Mouse (Mus musculus) WW6 (cell line): ENCODE results near the gene Nap1l1.
"Not testable (repeated sequence)": the region's sequence is repeated elsewhere in the genome, so short reads cannot be mapped to it uniquely, and the experiment has no call there.

Source experiments
- DNase-seq: peaks from one replicate; pipeline ENCODE4 v3.0.0-alpha.2; 2013; ENCODE audit warnings: low read depth, low spot score

Gene Nap1l1

DNA sequence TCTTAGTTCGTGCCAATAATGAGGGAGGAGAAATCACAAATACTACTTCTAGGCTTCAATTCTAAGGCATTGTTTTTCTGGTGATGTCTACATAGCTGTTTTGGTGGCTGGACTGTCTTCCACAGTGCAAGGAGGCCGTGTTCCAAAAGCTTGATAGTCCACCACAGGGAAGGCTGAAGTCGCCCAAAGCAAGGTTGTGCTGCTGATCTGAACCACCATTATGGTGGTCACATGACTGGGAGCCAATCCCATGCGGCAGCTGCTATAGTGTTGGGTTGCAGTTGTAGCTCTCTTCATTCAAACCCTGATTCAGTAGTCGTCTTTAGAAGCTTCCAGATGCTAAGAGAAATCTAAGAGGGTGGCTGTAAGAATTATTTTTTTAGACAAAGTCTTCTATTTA is 6.6 kb downstream of the Nap1l1 start:
- DNase-seq = no peak

DNA sequence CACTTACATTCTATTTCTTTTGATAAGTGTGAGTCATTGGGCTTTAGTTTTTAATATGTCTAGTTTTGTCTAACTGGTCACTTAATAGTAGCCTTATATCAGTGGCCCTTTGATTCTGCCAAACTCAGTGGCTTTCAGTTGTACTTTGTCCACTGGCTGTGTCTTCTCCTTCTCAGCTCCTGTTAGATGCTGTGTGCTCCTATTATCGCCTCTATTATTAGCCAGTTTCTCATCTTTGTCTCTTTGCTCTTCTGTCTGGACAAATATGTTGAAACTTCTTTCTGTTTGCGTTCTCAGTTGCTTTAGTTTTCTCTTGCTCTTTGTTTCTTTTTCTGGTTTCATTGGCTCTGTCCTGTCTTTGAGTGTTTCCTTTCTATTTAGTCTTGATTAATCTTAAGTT is 9.6 kb downstream of the Nap1l1 start:
- no peak for DNase-seq

DNA sequence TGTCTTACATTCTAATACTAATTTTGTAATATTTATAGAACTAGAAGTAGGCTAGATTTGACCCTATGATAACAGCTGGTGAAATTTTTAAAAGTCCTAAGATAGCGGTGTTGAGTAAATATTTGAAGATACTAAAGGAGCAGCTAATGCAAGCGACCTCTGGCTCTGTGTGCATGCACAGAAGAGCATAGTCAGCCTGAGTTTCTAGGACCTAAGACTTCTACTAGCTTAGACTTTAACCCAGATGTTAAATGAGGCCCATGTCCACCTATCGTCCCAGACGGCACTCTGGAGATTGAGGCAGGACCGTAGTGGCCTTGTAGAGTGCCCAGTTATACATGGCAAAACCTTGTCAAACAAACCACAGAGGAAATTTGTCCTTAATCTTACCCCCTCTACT is 11.1 kb downstream of the Nap1l1 start:
- no peak for DNase-seq

DNA sequence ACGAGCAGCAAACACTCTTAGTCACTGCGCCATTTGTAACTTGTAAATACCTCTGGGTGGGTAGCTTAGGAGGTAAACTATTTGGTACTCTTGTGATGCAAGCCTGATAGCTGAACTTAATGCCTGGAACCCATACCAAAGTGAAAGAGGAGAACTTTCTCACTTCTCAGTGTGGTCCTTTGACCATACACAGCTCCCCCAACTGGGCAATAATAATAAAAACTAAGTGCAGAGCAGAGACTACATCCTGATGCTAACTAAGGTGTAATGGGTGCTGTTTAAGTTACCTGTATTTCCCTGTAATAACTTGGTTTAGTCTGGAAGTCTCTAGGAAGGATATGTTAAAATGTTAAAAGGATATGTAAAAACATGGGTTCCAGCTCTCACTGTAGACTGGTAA is 15.8 kb downstream of the Nap1l1 start:
- no peak for DNase-seq

DNA sequence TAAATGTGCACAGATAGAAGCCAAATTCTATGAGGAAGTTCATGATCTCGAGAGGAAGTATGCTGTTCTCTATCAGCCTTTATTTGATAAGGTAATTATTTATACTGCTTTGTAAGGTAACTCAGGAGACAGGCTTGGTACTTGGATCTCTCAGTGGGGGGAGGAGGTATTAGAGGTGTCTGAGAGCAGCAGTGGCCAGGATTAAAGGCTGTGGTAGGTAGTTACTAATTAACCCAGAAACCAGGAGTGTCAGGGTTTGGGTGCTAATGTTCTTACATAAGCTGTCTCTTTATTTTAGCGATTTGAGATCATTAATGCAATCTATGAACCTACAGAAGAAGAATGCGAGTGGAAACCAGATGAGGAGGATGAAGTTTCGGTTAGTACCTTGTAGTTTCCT is 17.1 kb downstream of the Nap1l1 start:
- not testable (repeated sequence) for DNase-seq

DNA sequence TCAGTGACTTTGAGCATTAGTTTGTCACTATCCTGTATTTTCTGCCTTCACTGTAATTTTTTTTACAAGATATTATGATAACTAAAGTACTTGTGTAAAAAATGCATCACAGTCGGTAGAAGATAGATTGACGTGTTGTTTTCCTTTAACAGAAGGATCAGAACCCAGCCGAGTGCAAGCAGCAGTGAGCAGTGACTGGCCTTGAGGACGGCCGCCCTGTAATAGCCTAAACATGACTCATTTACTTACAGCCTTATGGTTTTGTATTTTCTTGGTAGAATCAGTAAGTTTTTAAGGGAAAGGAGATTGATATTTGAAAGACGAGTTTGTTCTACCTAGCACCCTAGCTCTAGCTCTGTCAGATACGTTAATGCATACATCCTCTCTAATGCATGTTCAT is 22.9 kb downstream of the Nap1l1 start:
- no peak for DNase-seq

DNA sequence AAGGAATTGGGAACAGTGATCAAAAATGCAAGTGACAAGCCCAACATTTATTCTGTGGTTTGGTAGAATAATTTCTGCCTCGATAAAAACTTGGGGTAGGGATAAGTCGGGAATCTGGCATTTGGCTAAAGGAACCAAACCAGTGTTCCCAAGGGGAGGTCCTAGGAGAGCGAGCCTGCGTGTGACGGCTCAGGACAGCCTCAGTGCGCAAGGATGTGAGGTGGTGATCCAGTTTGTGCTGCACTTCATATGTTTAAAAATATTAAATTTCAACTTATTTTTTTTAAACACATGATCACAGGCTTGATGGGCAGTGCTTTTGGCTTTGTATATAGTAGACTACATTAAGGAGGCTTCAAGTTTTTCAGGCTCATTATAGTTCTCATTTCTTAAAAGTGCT is 26.9 kb downstream of the Nap1l1 start:
- DNase-seq = no peak

DNA sequence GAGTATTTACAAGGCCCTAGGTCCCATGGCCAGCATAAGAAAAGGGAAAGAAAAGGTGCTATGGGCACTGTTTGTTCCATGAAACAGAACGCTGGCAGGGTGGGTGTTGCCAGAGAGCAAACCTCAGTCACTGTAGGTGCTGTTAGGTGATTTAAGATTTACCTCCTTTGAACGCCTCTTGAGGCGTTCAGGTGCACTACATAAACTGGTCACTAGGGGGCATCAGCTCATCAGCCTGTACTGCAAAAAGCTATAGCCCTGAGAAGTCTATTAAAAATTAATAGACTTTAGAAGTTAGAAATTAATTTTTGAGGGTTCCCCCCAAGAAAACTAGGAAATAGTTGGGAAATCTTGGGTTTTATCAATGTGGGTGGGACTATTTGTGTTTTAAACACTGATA is 30.0 kb downstream of the Nap1l1 start:
- DNase-seq = peak; percentile 61

DNA sequence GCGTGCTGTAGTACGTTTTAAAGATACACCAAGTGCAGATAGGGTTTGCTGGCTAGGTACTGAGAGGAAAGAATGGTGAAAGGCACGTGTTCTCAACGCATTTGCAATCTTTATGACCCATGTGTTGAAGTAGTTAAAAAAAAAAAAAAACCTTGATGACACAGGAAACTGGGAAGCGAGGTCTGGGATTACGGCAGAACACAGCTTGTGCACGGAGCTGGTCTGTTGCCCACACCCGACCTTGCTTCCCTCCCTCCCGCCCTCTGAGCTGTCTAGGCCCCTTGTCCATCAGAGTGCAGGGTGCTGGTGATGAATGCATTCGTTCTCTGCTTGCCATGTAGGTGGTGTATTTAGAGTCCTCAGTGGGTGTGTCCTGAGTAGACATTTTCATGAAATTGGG is 30.7 kb downstream of the Nap1l1 start:
- DNase-seq = no peak

DNA sequence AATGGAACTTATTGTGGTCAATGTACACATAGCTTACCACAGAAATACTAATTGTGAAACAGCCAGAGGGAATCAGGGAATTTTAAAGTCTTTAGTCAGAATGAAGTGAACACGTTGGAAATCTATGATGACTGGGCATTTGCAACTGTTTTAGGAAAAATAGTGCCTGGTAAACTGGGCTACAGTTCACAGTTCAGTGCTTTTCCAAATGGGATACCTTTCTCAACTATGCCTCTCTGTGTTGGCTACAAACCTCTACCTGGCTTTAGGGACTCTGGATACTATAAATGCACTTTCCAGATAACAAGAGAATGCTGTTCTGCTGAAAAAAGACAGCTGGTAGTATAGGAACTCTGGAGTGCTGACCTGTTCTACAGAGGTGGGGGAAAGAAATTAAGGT is 31.6 kb downstream of the Nap1l1 start:
- DNase-seq = no peak

DNA sequence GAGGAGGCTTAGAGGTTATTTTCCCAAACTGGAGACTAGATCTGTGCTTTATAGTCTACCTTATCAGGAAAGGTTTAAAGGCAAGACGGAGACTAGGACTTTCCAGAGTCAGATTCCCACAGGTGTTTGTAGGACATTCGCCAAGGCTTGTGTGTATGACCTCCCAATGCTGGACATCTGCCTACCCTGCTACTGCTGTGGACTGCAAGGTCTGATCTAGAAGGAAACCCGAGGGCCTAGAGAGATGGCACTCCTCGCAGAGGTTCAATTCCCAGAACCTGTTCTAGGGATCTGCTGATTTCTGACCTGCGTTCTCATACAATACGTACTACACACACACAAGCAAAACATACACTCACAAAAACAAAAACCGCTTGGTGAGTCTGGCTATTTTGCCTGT is 32.4 kb downstream of the Nap1l1 start:
- DNase-seq = no peak

DNA sequence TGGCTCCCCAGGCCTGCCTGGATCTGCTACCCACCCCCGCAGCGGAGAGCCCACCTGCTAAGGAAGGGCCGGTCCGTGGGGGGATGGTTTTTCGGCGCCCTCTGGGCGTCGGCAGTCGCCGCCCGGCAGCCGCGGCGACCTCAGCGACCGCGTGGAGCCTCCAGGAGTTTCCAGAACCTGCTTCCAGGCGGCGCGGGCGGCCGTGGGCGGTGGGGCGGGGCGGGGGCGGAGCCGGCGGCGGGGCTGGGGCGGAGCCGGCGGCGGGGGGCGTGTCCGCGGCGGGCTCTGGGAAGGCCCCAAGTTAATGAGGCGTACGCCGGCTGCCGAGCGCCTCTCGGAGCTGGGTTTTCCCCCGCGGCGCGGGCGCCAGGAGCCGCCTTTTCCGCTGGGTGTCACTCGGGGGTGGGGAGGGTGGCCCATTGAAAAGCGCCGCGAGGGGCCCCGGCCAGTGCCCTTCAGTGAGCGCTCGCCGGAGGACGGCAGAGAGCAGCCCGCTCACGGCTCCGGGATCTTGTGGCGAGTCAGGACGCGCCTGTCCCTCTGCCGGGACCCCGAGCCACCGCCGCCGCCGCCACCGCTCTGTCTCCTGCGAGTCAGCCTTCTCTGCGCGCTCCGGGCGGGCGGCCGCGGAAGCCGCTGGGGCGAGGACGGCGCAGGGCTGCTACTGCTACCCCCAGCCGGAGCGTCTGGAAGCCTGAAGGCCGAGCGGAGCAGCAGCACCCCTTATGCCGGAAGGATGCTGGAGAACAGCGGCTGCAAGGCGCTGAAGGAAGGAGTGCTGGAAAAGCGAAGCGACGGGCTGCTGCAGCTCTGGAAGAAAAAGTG is 33.3 kb downstream of the Nap1l1 start, which contains the start of gene Phlda1:
Phlda1 (plus strand) TSS at position 186 of the 825 bp plus-strand sequence.
- DNase-seq = no peak

DNA sequence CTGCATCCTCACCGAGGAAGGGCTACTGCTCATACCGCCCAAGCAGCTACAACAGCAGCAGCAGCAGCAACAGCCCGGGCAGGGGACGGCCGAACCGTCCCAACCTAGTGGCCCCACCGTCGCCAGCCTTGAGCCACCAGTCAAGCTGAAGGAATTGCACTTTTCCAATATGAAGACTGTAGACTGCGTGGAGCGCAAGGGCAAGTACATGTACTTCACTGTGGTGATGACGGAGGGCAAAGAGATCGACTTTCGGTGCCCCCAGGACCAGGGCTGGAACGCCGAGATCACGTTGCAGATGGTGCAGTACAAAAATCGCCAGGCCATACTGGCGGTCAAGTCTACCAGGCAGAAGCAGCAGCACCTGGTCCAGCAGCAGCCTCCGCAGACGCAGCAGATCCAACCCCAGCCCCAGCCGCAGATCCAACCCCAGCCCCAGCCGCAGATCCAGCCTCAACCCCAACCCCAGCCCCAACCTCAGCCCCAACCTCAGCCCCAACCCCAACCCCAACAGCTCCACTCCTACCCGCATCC is 34.0 kb downstream of the Nap1l1 start:
- DNase-seq = no peak

DNA sequence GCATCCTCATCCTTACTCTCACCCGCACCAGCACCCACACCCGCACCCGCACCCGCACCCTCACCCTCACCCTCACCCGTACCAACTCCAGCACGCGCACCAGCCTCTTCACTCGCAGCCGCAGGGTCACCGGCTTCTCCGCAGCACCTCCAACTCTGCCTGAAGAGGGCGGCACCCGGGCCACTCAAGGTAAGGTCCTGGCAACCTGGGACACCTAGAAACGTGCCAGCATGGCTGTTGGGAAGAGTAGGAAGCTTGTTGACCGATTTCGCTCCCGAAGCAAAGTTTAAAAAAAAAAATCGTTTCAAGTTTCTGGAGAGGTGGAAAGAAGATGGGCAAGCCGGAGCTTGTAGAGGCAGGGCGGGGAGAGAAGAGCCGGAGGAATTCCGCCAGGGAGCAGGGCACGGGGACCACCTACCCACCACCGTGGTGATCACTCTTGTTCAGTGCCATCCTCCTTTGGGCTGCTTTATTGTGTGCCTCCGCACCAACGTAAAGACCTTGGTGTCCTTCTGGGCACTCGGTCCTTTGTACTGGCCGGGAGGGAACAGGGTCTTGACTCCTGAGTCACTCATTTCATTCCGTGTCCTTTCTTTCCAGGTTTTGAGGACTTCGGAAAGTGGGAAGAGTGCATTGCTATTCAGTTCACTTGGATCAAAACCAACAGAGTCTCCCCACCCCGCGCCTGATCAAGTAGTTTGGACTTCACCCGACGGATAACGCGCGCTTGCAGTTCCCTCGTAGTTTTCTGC is 34.6 kb downstream of the Nap1l1 start:
- peak; percentile 42 for DNase-seq

DNA sequence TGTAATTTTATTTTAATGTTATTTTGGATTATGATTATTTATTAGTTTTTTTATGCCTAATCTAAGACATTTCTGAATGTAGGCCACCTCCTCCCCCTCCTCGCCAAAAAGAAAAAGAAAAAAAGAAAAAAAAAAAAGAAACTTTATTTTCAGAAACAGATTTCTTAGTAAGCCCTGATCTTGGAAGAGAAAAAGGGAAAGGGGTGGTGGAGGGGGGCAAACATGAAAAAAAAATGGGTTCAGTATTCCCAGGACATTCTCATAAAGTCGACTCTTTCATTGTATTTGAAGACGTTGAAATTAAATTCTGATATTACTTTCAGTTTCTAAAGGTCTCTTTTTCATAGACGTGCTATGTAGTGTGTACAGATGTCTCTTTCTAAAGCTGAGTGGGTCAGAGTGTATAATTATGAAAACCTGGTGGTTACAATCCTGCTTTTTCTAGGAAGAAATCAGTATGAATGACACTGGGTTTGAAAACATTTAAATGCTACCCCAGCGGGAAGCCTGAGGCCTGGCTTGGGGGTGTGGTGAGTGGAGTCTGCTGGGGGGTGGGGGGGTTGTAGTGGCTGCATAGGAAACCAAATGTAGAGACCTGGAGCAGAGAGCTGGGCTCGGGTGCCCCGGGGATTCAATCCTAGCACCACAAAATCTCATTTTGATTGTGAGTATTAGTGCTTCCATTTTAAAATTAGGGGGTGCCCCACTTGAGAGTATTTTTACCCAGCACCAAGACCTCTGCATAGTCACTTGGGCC is 35.5 kb downstream of the Nap1l1 start:
- DNase-seq = no peak

DNA sequence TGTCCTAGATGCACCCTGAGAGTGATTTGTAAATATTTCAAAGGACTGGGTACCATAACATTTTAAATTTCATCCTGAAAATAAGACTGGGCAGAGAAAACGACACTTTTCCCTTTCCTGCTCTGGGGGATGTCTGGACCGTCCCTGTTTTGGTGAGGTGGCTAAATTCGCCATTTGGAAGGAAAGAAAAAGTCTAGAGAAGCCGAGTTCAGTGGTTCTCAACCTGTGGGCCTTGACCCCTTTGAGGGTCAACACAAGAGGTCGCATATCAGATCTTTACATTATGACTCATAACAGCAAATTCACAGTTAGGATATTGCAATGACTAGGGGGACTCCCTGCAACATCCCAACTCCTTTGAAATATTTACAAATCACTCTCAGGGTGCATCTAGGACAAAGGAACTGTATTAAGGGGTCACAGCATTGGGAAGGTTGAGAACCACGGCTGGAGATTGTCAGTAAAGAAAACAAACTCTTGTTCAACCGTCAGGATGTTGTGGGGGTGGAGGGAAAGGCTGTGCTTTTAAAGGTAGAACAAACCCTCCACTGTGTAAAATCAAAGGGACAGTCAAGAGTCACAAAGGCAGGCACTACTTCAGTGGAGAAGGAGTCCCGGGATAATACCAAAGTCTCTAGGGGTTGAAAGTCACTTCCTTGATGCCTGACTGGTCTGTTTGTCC is 36.2 kb downstream of the Nap1l1 start:
- DNase-seq = no peak

DNA sequence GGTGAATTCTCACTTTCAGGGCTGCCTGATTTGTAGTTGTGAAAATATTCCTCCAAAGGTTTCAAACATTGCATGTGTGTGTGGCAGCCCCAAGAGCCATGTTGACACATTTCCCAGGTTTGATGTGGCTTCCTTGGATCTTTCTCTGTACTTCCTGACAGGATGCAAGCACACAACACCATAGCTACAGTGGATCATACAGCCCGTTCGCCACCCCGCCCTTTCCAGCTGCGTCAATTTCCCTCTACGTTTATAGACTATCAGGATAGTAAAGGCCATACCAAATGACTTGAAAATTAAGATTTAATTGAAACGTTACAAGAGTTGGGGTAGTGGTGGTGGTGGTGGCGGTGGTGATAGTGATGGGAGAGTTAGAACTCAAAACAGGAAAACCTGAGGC is 37.0 kb downstream of the Nap1l1 start:
- DNase-seq = no peak

DNA sequence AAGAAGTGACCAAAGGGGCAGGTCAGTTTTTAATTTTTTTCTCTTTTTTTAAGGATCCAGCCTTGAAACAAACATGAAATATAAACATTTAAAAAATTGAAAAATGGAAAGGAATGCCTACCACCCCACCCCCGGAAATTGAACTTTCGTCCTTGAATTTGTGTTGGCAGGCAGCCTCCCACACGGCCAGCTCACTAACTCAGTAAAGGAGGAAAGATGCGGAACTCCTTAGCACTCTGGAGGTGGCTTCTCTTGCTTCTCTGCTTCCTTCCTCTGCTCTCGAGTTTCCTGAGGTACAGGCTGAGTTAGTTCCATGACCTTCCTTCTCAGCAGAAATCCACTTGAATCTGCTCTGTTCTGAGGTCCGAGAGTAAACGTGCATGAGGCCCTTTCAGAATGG is 37.8 kb downstream of the Nap1l1 start:
- DNase-seq = no peak

DNA sequence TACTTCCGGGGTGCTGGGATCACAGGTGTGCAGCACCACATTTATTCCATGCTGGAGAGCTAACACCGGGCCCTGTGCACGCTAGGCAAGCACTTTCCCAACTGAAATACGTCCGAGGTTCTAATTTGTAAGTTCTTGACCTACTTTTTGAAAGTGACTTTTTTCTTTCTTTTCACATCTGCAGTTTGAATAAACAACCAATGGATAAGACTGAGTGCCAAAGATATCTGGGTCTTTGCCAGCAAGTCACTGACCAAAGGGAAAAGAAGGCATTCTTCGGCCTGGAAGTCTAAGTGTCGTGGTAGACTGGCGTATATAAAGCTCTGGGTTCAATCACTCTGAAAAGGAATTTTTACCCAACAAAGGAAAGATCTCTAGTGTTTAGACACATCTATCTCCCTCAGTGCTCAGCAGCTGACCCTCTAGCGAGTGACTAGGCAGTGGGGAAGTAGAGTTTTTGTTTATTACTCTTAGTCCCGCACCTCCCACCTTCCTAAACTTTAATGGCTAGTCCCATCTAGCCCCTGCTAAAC is 39.1 kb downstream of the Nap1l1 start:
- DNase-seq = no peak

DNA sequence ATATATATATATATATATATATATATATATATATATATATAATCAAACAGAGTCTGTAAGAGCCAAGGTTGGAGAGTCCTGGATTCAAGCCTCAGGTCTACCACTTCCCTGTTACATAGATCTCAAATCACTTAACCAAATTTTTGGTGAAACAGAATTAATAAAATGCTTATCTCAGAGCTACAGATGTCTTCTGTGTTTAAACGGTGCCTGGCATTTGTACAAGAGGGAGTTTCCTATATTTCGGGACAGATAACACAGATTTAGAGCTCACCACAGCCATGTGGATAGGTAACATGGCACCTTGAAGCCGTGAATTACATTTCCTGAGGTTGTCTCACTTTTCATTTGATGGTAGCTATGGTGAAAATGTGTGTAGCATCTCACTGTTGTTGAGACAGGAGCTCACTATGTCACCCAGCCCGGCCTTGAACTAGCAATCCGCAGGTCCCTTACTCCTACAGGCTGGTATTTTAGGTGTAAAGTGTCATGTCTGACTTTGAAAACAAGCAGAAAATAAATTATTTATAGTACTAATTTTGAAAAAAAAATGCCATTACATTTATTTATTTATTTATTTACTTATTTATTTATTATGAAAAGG is 41.4 kb downstream of the Nap1l1 start:
- DNase-seq = no peak
